ENCODE assay signal across 17 mouse cellular contexts in genomic region chrX:164436709-164437108, GRCm38 (mm10). TPM values are rescaled to one million over a fixed set of nuclear protein-coding genes. Genes with fewer than 3 reads are reported as not detected.
DNase-seq lines count a peak whose midpoint lies in the region; ATAC-seq and TF ChIP-seq lines count a peak whose summit lies in the region.
"Had no signal": no experiment of that assay in that cellular context is flagged by ENCODE, and none has a peak within 500 bp of the region (broad histone marks: within the 10 kb centered on the region; RNA-seq: fewer than 3 reads in every experiment).

Asb11 (plus strand) TSS chrX:164436994.

- H3K4me3 ChIP-seq in heart, embryonic 16.5 days (ENCODE audit: low read length): peak within 1 kb of the TSS; percentile 50
- H3K4me3 ChIP-seq in intestine, postnatal 0 days (ENCODE audit: low read depth, low read length): no peak within 1 kb of the TSS
- H3K4me3 ChIP-seq in midbrain, embryonic 16.5 days (ENCODE audit: low read depth, low read length): no peak within 1 kb of the TSS
- H3K4me3 ChIP-seq: erythroblast, embryonic 14.5 days; lung, embryonic 15.5 days had no signal

- peak; percentile 79 for ATAC-seq in heart, embryonic 16.5 days (replicated peaks; ENCODE audit: extremely low read depth, insufficient read depth, low FRiP score)
- ATAC-seq in intestine, postnatal 0 days: peak; percentile 84
- no peak for ATAC-seq in midbrain, embryonic 16.5 days
- ATAC-seq: forebrain, postnatal 0 days had no signal

- DNase-seq in heart, adult 18-20 months: peak in 1 of 2 experiments; percentile 36
- no peak for DNase-seq in heart, adult 11 months
- DNase-seq in gastrocnemius, adult 8-10 months (ENCODE audit: low spot score in 2 of 2): no peak
- DNase-seq in thymus, postnatal 10 days (ENCODE audit: low spot score in 2 of 2): no peak
- no peak for DNase-seq in T-cell, adult 2 months (ENCODE audit: low spot score)
- DNase-seq: adrenal gland, adult 8-10 months; cerebellum, adult 9-11 months; forebrain, postnatal 0 days; kidney, adult 2 months; thymus, postnatal 36 days had no signal

- peak within 1 kb of the TSS; percentile 67 for H3K9ac ChIP-seq in heart, embryonic 16.5 days (ENCODE audit: low read length)
- no peak within 1 kb of the TSS for H3K9ac ChIP-seq in intestine, postnatal 0 days (ENCODE audit: low read depth, low read length)
- no peak within 1 kb of the TSS for H3K9ac ChIP-seq in midbrain, embryonic 16.5 days (ENCODE audit: low read depth, low read length)
- H3K9ac ChIP-seq: forebrain, postnatal 0 days; hindbrain, embryonic 14.5 days; lung, embryonic 15.5 days had no signal

- TF ChIP-seq CTCF in intestine, postnatal 0 days (IDR thresholded peaks at IDR 0.05; ENCODE audit: low read depth): no peak

- no peaks in the 10 kb centered on the region; the same call in 1 of the 2 replicates for H3K4me1 ChIP-seq in heart, embryonic 16.5 days (ENCODE audit: control insufficient read depth, insufficient read depth, low read length)
- H3K4me1 ChIP-seq in intestine, postnatal 0 days (replicated peaks; ENCODE audit: control insufficient read depth, insufficient read depth, low read length): no peaks in the 10 kb centered on the region
- H3K4me1 ChIP-seq in midbrain, embryonic 16.5 days (ENCODE audit: control insufficient read depth, insufficient read depth, low read length): no peaks in the 10 kb centered on the region

- peak within 1 kb of the TSS; percentile 44 for H3K4me2 ChIP-seq in heart, embryonic 16.5 days (ENCODE audit: low read depth, low read length)
- 0 out of 2 replicates have a peak within 1 kb of the TSS, but pooled peaks have one; percentile 6 for H3K4me2 ChIP-seq in intestine, postnatal 0 days (replicated peaks; ENCODE audit: low read depth)
- no peak within 1 kb of the TSS for H3K4me2 ChIP-seq in midbrain, embryonic 16.5 days (ENCODE audit: low read length)
- H3K4me2 ChIP-seq: hindbrain, embryonic 14.5 days; liver, embryonic 11.5 days; lung, embryonic 15.5 days had no signal

- H3K27me3 ChIP-seq in heart, embryonic 16.5 days (ENCODE audit: control insufficient read depth, insufficient read depth, low read length): no peaks in the 10 kb centered on the region
- H3K27me3 ChIP-seq in intestine, postnatal 0 days (replicated peaks; ENCODE audit: control insufficient read depth, insufficient read depth, low read length): no peaks in the 10 kb centered on the region
- H3K27me3 ChIP-seq in midbrain, embryonic 16.5 days (ENCODE audit: control insufficient read depth, insufficient read depth, low read depth, low read length): no peaks in the 10 kb centered on the region
- H3K27me3 ChIP-seq: lung, embryonic 15.5 days had no signal

- H3K9me3 ChIP-seq in heart, embryonic 16.5 days (replicated peaks; ENCODE audit: control insufficient read depth, low read length): no peaks in the 10 kb centered on the region
- no peaks in the 10 kb centered on the region for H3K9me3 ChIP-seq in intestine, postnatal 0 days (ENCODE audit: control insufficient read depth)
- H3K9me3 ChIP-seq in midbrain, embryonic 16.5 days (replicated peaks; ENCODE audit: control insufficient read depth, low read length, poor library complexity, severe bottlenecking): no peaks in the 10 kb centered on the region
- H3K9me3 ChIP-seq: lung, embryonic 15.5 days had no signal

- H3K27ac ChIP-seq in heart, embryonic 16.5 days (ENCODE audit: low read length): peak within 1 kb of the TSS; percentile 80
- H3K27ac ChIP-seq in intestine, postnatal 0 days (ENCODE audit: low read depth, low read length): no peak within 1 kb of the TSS
- no peak within 1 kb of the TSS for H3K27ac ChIP-seq in midbrain, embryonic 16.5 days (ENCODE audit: low read length)
- H3K27ac ChIP-seq: hindbrain, embryonic 14.5 days; lung, embryonic 15.5 days had no signal

- H3K36me3 ChIP-seq in heart, embryonic 16.5 days (ENCODE audit: control insufficient read depth, insufficient read depth): peaks cover 9% of the 10 kb centered on the region; the same call in 1 of the 2 replicates
- H3K36me3 ChIP-seq in intestine, postnatal 0 days (ENCODE audit: control insufficient read depth, insufficient read depth): peaks cover 5% of the 10 kb centered on the region; the same call in 1 of the 2 replicates
- H3K36me3 ChIP-seq in midbrain, embryonic 16.5 days (ENCODE audit: control insufficient read depth, insufficient read depth, low read length): no peaks in the 10 kb centered on the region

- WGBS in heart, embryonic 16.5 days: 40% methylated on average over 8 of the region's 8 CpGs
- WGBS in intestine, postnatal 0 days: 45% methylated on average over 8 of the region's 8 CpGs
- WGBS in midbrain, embryonic 16.5 days: 81% methylated on average over 8 of the region's 8 CpGs

RNA-seq across cellular contexts. Expression of gene Asb11, which starts in this region (rescaled TPM):
- total RNA-seq in heart, adult 18-20 months (2021): 100 to 1,000 TPM; 137 to 162 TPM
- total RNA-seq in gastrocnemius, adult 8-10 months (2022): 100 to 1,000 TPM; 156 to 181 (median 167) TPM
- 79.9 and 83.9 TPM in 2 replicates for polyA plus RNA-seq in heart, embryonic 16.5 days (2015; fragmentation: Nextera tagmentation; extraction: Ambion mirVana)
- 8.8 and 9.9 TPM in 2 replicates for polyA plus RNA-seq in intestine, postnatal 0 days (2015; fragmentation: Nextera tagmentation; extraction: Ambion mirVana)
- polyA plus RNA-seq in midbrain, embryonic 16.5 days (2015; fragmentation: Nextera tagmentation; extraction: Ambion mirVana): not detected in 2 replicates
- total RNA-seq: forebrain, postnatal 0 days had no signal
- polyA plus RNA-seq: erythroblast, embryonic 14.5 days; hindbrain, embryonic 14.5 days; liver, embryonic 11.5 days had no signal
